In genomic region chr4:106847591-106848289, GRCm38 (mm10) we compare ENCODE assay signal across 7 mouse cellular contexts. TPM values are rescaled to one million over a fixed set of nuclear protein-coding genes. Genes with fewer than 3 reads are reported as not detected.
DNase-seq lines count a peak whose midpoint lies in the region; ATAC-seq and TF ChIP-seq lines count a peak whose summit lies in the region.

No protein-coding gene starts in this region.

- intact Hi-C loops in heart, adult 2 months (cut with DNase I): no loop called here

- TF ChIP-seq CTCF in heart, adult 2 months (IDR thresholded peaks at IDR 0.05): no peak
- TF ChIP-seq CTCF in stomach, postnatal 0 days (IDR thresholded peaks at IDR 0.05; ENCODE audit: low read depth): no peak

- peak; percentile 94 for ATAC-seq in lung, embryonic 16.5 days (ENCODE audit: low read depth)
- peak; percentile 91 for ATAC-seq in stomach, postnatal 0 days (ENCODE audit: low FRiP score, low TSS enrichment)
- ATAC-seq in granulocyte monocyte progenitor cell, adult 5-6 weeks (replicated peaks; ENCODE audit: poor library complexity, severe bottlenecking): no peak

- 30% methylated on average over 9 of the region's 9 CpGs for WGBS in heart, adult 2 months
- 4% methylated on average over 9 of the region's 9 CpGs for WGBS in lung, embryonic 16.5 days
- WGBS in stomach, postnatal 0 days: 7% methylated on average over 9 of the region's 9 CpGs

- H3K4me1 ChIP-seq in heart, adult 2 months (ENCODE audit: control insufficient read depth, insufficient read depth, low read length): peaks cover 10% of the 10 kb centered on the region
- H3K4me1 ChIP-seq in lung, embryonic 16.5 days (replicated peaks; ENCODE audit: control insufficient read depth, insufficient read depth, low read length): peaks cover 24% of the 10 kb centered on the region
- peaks cover 9% of the 10 kb centered on the region for H3K4me1 ChIP-seq in stomach, postnatal 0 days (replicated peaks; ENCODE audit: control insufficient read depth, insufficient read depth)

- H3K9me3 ChIP-seq in lung, embryonic 16.5 days (ENCODE audit: control insufficient read depth, low read length): no peaks in the 10 kb centered on the region
- H3K9me3 ChIP-seq in stomach, postnatal 0 days (ENCODE audit: control insufficient read depth, low read length): no peaks in the 10 kb centered on the region

- peak overlapping the region; percentile 4; the same call in 1 of the 2 replicates for H3K9ac ChIP-seq in heart, adult 2 months (ENCODE audit: low read depth, low read length)
- peak overlapping the region; percentile 62 for H3K9ac ChIP-seq in lung, embryonic 16.5 days (ENCODE audit: low read length)
- H3K9ac ChIP-seq in stomach, postnatal 0 days (ENCODE audit: low read length): peak overlapping the region; percentile 51

- TF ChIP-seq POLR2A in heart, adult 2 months (IDR thresholded peaks at IDR 0.05; ENCODE audit: insufficient read depth, low read depth, low read length): no peak

- no peak overlapping the region for H3K4me3 ChIP-seq in heart, adult 2 months
- peak overlapping the region; percentile 30 for H3K4me3 ChIP-seq in lung, embryonic 16.5 days (ENCODE audit: low read length)
- H3K4me3 ChIP-seq in stomach, postnatal 0 days (ENCODE audit: low read depth, low read length): no peak overlapping the region

- TF ChIP-seq EP300 in heart, adult 2 months (IDR thresholded peaks at IDR 0.05; ENCODE audit: insufficient read depth, low read depth, low read length): no peak
- no peak for TF ChIP-seq EP300 in stomach, postnatal 0 days (optimal IDR thresholded peaks at IDR 0.05)

- H3K27ac ChIP-seq in heart, adult 2 months: peak overlapping the region; percentile 57
- H3K27ac ChIP-seq in lung, embryonic 16.5 days (ENCODE audit: low read length): peak overlapping the region; percentile 98
- H3K27ac ChIP-seq in stomach, postnatal 0 days (replicated peaks): peak overlapping the region; percentile 82

- peak; percentile 33 for DNase-seq in MN1 (ENCODE audit: low spot score)
- peak; percentile 86 for DNase-seq in embryo, embryonic 10.5 days (ENCODE audit: low spot score)
- peak; percentile 61 to 72 for DNase-seq in heart, adult 2 months
- peak; percentile 61 for DNase-seq in kidney, adult 8-10 months
- peak; percentile 82 for DNase-seq in stomach, postnatal 0 days (ENCODE audit: low spot score)

- no peaks in the 10 kb centered on the region for H3K36me3 ChIP-seq in heart, adult 2 months (ENCODE audit: control insufficient read depth, insufficient read depth, low read length)
- no peaks in the 10 kb centered on the region for H3K36me3 ChIP-seq in lung, embryonic 16.5 days (ENCODE audit: control insufficient read depth, insufficient read depth, low read length)
- no peaks in the 10 kb centered on the region for H3K36me3 ChIP-seq in stomach, postnatal 0 days (ENCODE audit: control insufficient read depth, insufficient read depth, low read length)

- H3K79me2 ChIP-seq in heart, adult 2 months (replicated peaks; ENCODE audit: control insufficient read depth, insufficient read depth, low read length): no peaks in the 10 kb centered on the region

- H3K4me2 ChIP-seq in lung, embryonic 16.5 days (ENCODE audit: low read depth, low read length): peak overlapping the region; percentile 62
- peak overlapping the region; percentile 25 for H3K4me2 ChIP-seq in stomach, postnatal 0 days (replicated peaks; ENCODE audit: low read depth)

- no peaks in the 10 kb centered on the region for H3K27me3 ChIP-seq in heart, adult 2 months (ENCODE audit: control insufficient read depth, insufficient read depth, low read length)
- no peaks in the 10 kb centered on the region for H3K27me3 ChIP-seq in lung, embryonic 16.5 days (ENCODE audit: control insufficient read depth, insufficient read depth, low read depth, low read length)
- H3K27me3 ChIP-seq in stomach, postnatal 0 days (ENCODE audit: control insufficient read depth, insufficient read depth, low read length): no peaks in the 10 kb centered on the region

RNA-seq across cellular contexts. Expression of gene Acot11, which starts 42.9 kb away (rescaled TPM):
- 10 to 100 TPM; 27.5 to 48.6 TPM for total RNA-seq in heart, adult 2 months (2021)
- polyA plus RNA-seq in heart, adult 2 months (2012; rRNA removed): 16.4 and 25.2 TPM in 2 replicates
- polyA plus RNA-seq in lung, embryonic 16.5 days (2015; fragmentation: Nextera tagmentation; extraction: Ambion mirVana): 2.1 and 2.4 TPM in 2 replicates
- polyA plus RNA-seq in stomach, postnatal 0 days (2015; fragmentation: Nextera tagmentation; extraction: Ambion mirVana): 2.8 and 3.1 TPM in 2 replicates
- 5.0 and 5.9 TPM in 2 replicates for total RNA-seq in granulocyte monocyte progenitor cell, adult 5-6 weeks (2014; fragmentation: Nextera tagmentation)
- total RNA-seq in granulocyte monocyte progenitor cell, adult 5-6 weeks (2017): 2.2 and 4.9 TPM in 2 replicates

Comparison
In these comparisons a context has a peak if more than half of its experiments do, and no peak if none do; other contexts are left out.
1. DNase-seq: peak in every context shown above with its lines; median percentile 86 in embryo, embryonic 10.5 days; 82 in stomach, postnatal 0 days; 66 in heart, adult 2 months; 61 in kidney, adult 8-10 months; 33 in MN1.
2. H3K9ac ChIP-seq: peak in every context shown above with its lines; median percentile 62 in lung, embryonic 16.5 days; 51 in stomach, postnatal 0 days; 4 in heart, adult 2 months.